Comparison of ENCODE assay signal across 9 mouse cellular contexts in genomic region chr12:100228041-100228725, GRCm38 (mm10). TPM values are rescaled to one million over a fixed set of nuclear protein-coding genes. Genes with fewer than 3 reads are reported as not detected.
A peak's percentile ranks its signal among the peaks of the same experiment; 100 is the strongest.
DNase-seq lines count a peak whose midpoint lies in the region; ATAC-seq lines count a peak whose summit lies in the region.
"Had no signal": no experiment of that assay in that cellular context is flagged by ENCODE, and none has a peak within 500 bp of the region (broad histone marks: within the 10 kb centered on the region; RNA-seq: fewer than 3 reads in every experiment).

No protein-coding gene starts in this region.

- 0 out of 2 replicates have a peak, but pooled peaks have one; percentile 43 for ATAC-seq in hindbrain, embryonic 14.5 days (ENCODE audit: low FRiP score)
- ATAC-seq in neural tube, embryonic 14.5 days (ENCODE audit: low read depth): peak; percentile 60; the same call in 1 of the 2 replicates
- ATAC-seq in intestine, embryonic 15.5 days: no peak
- no peak for ATAC-seq in cerebellum, adult (ENCODE audit: insufficient number of reproducible peaks, low FRiP score, low TSS enrichment)

- no peaks in the 10 kb centered on the region for H3K36me3 ChIP-seq in hindbrain, embryonic 14.5 days (replicated peaks; ENCODE audit: control insufficient read depth, insufficient read depth)
- H3K36me3 ChIP-seq in neural tube, embryonic 14.5 days (ENCODE audit: control insufficient read depth, insufficient read depth, low read length): no peaks in the 10 kb centered on the region
- no peaks in the 10 kb centered on the region for H3K36me3 ChIP-seq in intestine, embryonic 15.5 days
- H3K36me3 ChIP-seq: liver, embryonic 13.5 days had no signal

- DNase-seq in T-cell, adult 2 months (ENCODE audit: low spot score): peak; percentile 72
- DNase-seq in embryo, embryonic 10.5 days (ENCODE audit: low spot score): peak; percentile 41
- peak; percentile 54 for DNase-seq in hindbrain, embryonic 14.5 days (ENCODE audit: low spot score)
- DNase-seq in spleen, postnatal 14 days (ENCODE audit: low spot score in 2 of 2): no peak
- DNase-seq: liver, embryonic 13.5 days; retina, postnatal 1 day had no signal

- 0 out of 2 replicates have a peak, but pooled peaks cover 3% of the 10 kb centered on the region for H3K9me3 ChIP-seq in hindbrain, embryonic 14.5 days (ENCODE audit: control insufficient read depth, low read length)
- H3K9me3 ChIP-seq in neural tube, embryonic 14.5 days (ENCODE audit: control insufficient read depth, low read length): no peaks in the 10 kb centered on the region
- H3K9me3 ChIP-seq in intestine, embryonic 15.5 days: no peaks in the 10 kb centered on the region
- H3K9me3 ChIP-seq: liver, embryonic 13.5 days had no signal

- peaks cover 33% of the 10 kb centered on the region for H3K4me1 ChIP-seq in hindbrain, embryonic 14.5 days (replicated peaks; ENCODE audit: control insufficient read depth, insufficient read depth, low read length)
- H3K4me1 ChIP-seq in neural tube, embryonic 14.5 days (ENCODE audit: control insufficient read depth, insufficient read depth, low read length): peaks cover 15% of the 10 kb centered on the region; the same call in 1 of the 2 replicates
- no peaks in the 10 kb centered on the region for H3K4me1 ChIP-seq in intestine, embryonic 15.5 days (replicated peaks)
- H3K4me1 ChIP-seq: liver, embryonic 13.5 days had no signal

- no peak overlapping the region for H3K4me2 ChIP-seq in hindbrain, embryonic 14.5 days (replicated peaks)
- H3K4me2 ChIP-seq in neural tube, embryonic 14.5 days (ENCODE audit: low read depth, low read length): no peak overlapping the region
- no peak overlapping the region for H3K4me2 ChIP-seq in intestine, embryonic 15.5 days (replicated peaks)
- H3K4me2 ChIP-seq: liver, embryonic 13.5 days had no signal

- H3K27ac ChIP-seq in hindbrain, embryonic 14.5 days: peak overlapping the region; percentile 77
- peak overlapping the region; percentile 67; the same call in 1 of the 2 replicates for H3K27ac ChIP-seq in neural tube, embryonic 14.5 days (ENCODE audit: low read depth, low read length)
- no peak overlapping the region for H3K27ac ChIP-seq in intestine, embryonic 15.5 days
- H3K27ac ChIP-seq: liver, embryonic 13.5 days had no signal

- 22% methylated on average over 11 of the region's 11 CpGs for WGBS in hindbrain, embryonic 14.5 days
- WGBS in neural tube, embryonic 14.5 days: 27% methylated on average over 11 of the region's 11 CpGs
- WGBS in intestine, embryonic 15.5 days: 42% methylated on average over 11 of the region's 11 CpGs

- no peak overlapping the region for H3K4me3 ChIP-seq in hindbrain, embryonic 14.5 days (replicated peaks; ENCODE audit: low read length)
- no peak overlapping the region for H3K4me3 ChIP-seq in neural tube, embryonic 14.5 days (ENCODE audit: low read depth, low read length)
- H3K4me3 ChIP-seq in intestine, embryonic 15.5 days (replicated peaks): no peak overlapping the region
- H3K4me3 ChIP-seq: liver, embryonic 13.5 days had no signal

- H3K27me3 ChIP-seq in hindbrain, embryonic 14.5 days (ENCODE audit: control insufficient read depth, insufficient read depth, low read length): no peaks in the 10 kb centered on the region
- no peaks in the 10 kb centered on the region for H3K27me3 ChIP-seq in neural tube, embryonic 14.5 days (ENCODE audit: control insufficient read depth, insufficient read depth, low read length)
- no peaks in the 10 kb centered on the region for H3K27me3 ChIP-seq in intestine, embryonic 15.5 days (replicated peaks)

- H3K9ac ChIP-seq in hindbrain, embryonic 14.5 days: peak overlapping the region; percentile 44
- H3K9ac ChIP-seq in neural tube, embryonic 14.5 days (replicated peaks; ENCODE audit: low read depth, low read length): 0 out of 2 replicates have a peak overlapping the region, but pooled peaks have one; percentile 25
- H3K9ac ChIP-seq in intestine, embryonic 15.5 days: no peak overlapping the region
- H3K9ac ChIP-seq: liver, embryonic 13.5 days had no signal

RNA-seq across cellular contexts. Expression of gene Calm1, which starts 28.9 kb away (rescaled TPM):
- 2,705 and 2,824 TPM in 2 replicates for polyA plus RNA-seq in hindbrain, embryonic 14.5 days (2014; fragmentation: Nextera tagmentation; extraction: Ambion mirVana)
- 2,436 and 2,846 TPM in 2 replicates for polyA plus RNA-seq in neural tube, embryonic 14.5 days (2014; fragmentation: Nextera tagmentation; extraction: Ambion mirVana)
- 2,249 and 2,526 TPM in 2 replicates for polyA plus RNA-seq in intestine, embryonic 15.5 days (2015; fragmentation: Nextera tagmentation; extraction: Ambion mirVana)

Comparison
In these comparisons a context has a peak if more than half of its experiments do, and no peak if none do; other contexts are left out.
1. DNase-seq: peak in T-cell, adult 2 months (single experiment), embryo, embryonic 10.5 days (single experiment) and hindbrain, embryonic 14.5 days (single experiment); none in spleen, postnatal 14 days (0 of 2).
2. ATAC-seq: peak in hindbrain, embryonic 14.5 days (single experiment) and neural tube, embryonic 14.5 days (single experiment); none in intestine, embryonic 15.5 days (single experiment) and cerebellum, adult (single experiment).